Mouse (Mus musculus): ENCODE results near the gene Sgcd. TPM values are rescaled to one million over a fixed set of nuclear protein-coding genes. Genes with fewer than 3 reads are reported as not detected.

Gene Sgcd
- polyA plus RNA-seq, 1 experiment from 2014 or later = 4.3 TPM

DNA sequence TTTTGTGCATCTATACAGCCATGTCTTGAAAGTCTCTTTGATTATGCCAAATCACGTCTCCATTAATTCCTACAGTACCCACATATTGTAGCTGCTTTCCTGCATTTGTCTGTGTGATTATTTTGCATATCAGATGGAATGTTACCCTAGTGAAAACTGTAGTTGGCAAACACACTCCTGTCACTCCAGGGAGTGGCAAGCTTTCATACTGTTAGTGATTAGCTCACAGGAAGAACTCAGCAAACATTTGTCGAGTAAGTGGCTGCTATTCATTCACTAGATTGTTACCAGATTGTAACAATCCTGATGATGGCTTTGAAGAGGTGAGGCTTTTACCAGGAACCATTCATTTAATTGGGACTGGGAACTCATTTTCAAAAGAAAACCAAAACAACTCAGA, 645.3 kb downstream of the Sgcd start:
- ATAC-seq (ENCODE audit: low FRiP score) (no peak), DNase-seq (ENCODE audit: low spot score) (no peak)
- H3K27ac ChIP-seq (ENCODE audit: low read depth, low read length) = no peak overlapping the region
- no peak overlapping the region for H3K4me2 ChIP-seq (replicated peaks; ENCODE audit: low read depth, low read length)
- no peaks in the 10 kb centered on the region for H3K9me3 ChIP-seq (ENCODE audit: control insufficient read depth, low read length)
- no peak overlapping the region for H3K4me3 ChIP-seq (ENCODE audit: low read depth, low read length)
- WGBS = 70% methylated on average over 2 of the region's 2 CpGs
- H3K4me1 ChIP-seq (replicated peaks; ENCODE audit: control insufficient read depth, insufficient read depth, low read length) = no peaks in the 10 kb centered on the region
- no peaks in the 10 kb centered on the region for H3K27me3 ChIP-seq (ENCODE audit: control insufficient read depth, insufficient read depth, low read length)
- H3K9ac ChIP-seq (ENCODE audit: low read depth, low read length) = no peak overlapping the region
- H3K36me3 ChIP-seq (ENCODE audit: control insufficient read depth, insufficient read depth, low read length) = no peaks in the 10 kb centered on the region

DNA sequence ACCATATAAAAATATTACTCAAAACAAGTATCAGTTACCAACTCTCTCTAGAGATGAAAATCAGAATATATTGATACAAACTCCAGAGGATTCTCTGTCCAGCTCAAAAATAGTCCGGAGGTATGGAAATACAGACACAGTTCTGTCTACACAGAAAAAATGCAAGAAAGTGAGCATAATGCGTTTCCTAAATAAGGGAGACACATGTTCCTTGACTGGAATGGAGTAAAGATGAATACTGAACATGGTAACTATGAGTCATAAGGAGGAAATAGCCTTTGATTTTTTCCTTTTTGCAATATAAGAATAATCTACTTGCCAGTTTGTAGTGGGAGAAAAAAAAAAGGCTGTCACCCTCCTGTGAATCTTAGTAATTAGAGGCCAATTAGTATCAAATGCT, 655.1 kb downstream of the Sgcd start:
- Histone ChIP-seq H3K36me3 (ENCODE audit: control insufficient read depth, insufficient read depth, low read length) (no peaks in the 10 kb centered on the region), H3K9me3 (ENCODE audit: control insufficient read depth, low read length) (no peaks in the 10 kb centered on the region), H3K4me1 (replicated peaks; ENCODE audit: control insufficient read depth, insufficient read depth, low read length) (no peaks in the 10 kb centered on the region), H3K27ac (ENCODE audit: low read depth, low read length) (no peak overlapping the region), H3K4me3 (ENCODE audit: low read depth, low read length) (no peak overlapping the region), H3K27me3 (ENCODE audit: control insufficient read depth, insufficient read depth, low read length) (no peaks in the 10 kb centered on the region), H3K4me2 (replicated peaks; ENCODE audit: low read depth, low read length) (no peak overlapping the region), H3K9ac (ENCODE audit: low read depth, low read length) (no peak overlapping the region)
- 90% methylated on average over 2 of the region's 2 CpGs for WGBS
- DNase-seq (ENCODE audit: low spot score) (no peak), ATAC-seq (ENCODE audit: low FRiP score) (no peak)

DNA sequence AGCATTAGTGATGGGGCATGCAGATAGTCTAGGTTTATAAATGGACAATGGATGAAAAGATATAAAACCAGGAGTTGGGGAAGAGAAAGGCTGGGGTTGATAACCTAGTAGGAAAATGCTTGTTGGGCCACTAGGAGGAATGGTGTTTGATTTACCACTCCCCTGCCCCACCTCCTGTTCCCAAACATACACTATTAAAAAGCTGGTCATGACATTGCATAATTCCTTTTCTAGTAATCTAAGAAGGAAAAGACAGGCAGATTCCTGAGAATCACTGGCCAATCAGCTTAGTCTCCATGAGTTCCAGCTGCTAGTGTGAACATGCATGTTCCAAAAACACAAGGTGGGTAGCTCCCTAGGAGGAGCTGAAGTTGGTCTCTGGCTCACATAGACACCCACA, 683.2 kb downstream of the Sgcd start:
- H3K9ac ChIP-seq (ENCODE audit: low read depth, low read length) = no peak overlapping the region
- no peak overlapping the region for H3K27ac ChIP-seq (ENCODE audit: low read depth, low read length)
- H3K27me3 ChIP-seq (ENCODE audit: control insufficient read depth, insufficient read depth, low read length) = no peaks in the 10 kb centered on the region
- no peak overlapping the region for H3K4me2 ChIP-seq (replicated peaks; ENCODE audit: low read depth, low read length)
- ATAC-seq (ENCODE audit: low FRiP score) (no peak), DNase-seq (ENCODE audit: low spot score) (no peak)
- no peaks in the 10 kb centered on the region for H3K36me3 ChIP-seq (ENCODE audit: control insufficient read depth, insufficient read depth, low read length)
- no peak overlapping the region for H3K4me3 ChIP-seq (ENCODE audit: low read depth, low read length)
- no peaks in the 10 kb centered on the region for H3K9me3 ChIP-seq (ENCODE audit: control insufficient read depth, low read length)
- no peaks in the 10 kb centered on the region for H3K4me1 ChIP-seq (replicated peaks; ENCODE audit: control insufficient read depth, insufficient read depth, low read length)

DNA sequence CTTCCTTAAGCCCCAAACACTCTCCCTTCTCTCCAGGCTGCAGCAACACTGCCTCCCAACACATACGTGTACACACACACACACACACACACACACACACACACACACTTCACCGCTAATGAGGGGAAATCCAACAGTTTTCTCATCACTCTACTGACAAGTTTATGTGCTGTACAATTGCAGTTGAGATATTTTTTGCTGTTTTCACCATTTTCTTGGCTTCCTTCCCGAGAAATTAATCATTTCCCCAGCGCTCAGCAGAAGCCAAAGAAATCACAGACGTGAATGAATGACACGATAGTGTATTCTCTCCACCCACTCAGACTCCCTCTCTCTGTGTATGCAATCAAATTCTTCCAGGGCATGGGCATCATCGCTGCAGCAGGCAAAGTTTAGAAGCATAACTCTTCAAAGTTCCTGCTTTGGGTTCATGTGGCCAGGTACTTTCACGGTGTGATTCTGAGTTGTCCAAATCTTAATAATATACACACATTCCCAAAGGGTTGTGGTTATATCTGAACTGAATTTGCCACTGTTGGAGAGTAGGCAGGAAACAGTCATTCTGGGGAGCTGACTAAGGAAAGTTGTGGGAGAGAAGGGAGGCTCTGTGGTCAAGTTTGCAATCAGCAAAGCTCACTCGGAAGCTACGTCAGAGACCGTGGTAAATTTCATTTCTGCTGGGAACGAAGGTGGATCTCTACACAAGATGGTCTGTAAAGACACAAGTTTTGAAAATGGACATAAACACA, 683.9 kb downstream of the Sgcd start:
- no peaks in the 10 kb centered on the region for H3K4me1 ChIP-seq (replicated peaks; ENCODE audit: control insufficient read depth, insufficient read depth, low read length)
- DNase-seq (ENCODE audit: low spot score) (no peak), ATAC-seq (ENCODE audit: low FRiP score) (no peak)
- H3K9me3 ChIP-seq (ENCODE audit: control insufficient read depth, low read length) = no peaks in the 10 kb centered on the region
- no peak overlapping the region for H3K27ac ChIP-seq (ENCODE audit: low read depth, low read length)
- H3K9ac ChIP-seq (ENCODE audit: low read depth, low read length) = no peak overlapping the region
- WGBS = 90% methylated on average over 12 of the region's 12 CpGs
- H3K4me3 ChIP-seq (ENCODE audit: low read depth, low read length) = no peak overlapping the region
- H3K4me2 ChIP-seq (replicated peaks; ENCODE audit: low read depth, low read length) = no peak overlapping the region
- H3K27me3 ChIP-seq (ENCODE audit: control insufficient read depth, insufficient read depth, low read length) = no peaks in the 10 kb centered on the region
- H3K36me3 ChIP-seq (ENCODE audit: control insufficient read depth, insufficient read depth, low read length) = no peaks in the 10 kb centered on the region

DNA sequence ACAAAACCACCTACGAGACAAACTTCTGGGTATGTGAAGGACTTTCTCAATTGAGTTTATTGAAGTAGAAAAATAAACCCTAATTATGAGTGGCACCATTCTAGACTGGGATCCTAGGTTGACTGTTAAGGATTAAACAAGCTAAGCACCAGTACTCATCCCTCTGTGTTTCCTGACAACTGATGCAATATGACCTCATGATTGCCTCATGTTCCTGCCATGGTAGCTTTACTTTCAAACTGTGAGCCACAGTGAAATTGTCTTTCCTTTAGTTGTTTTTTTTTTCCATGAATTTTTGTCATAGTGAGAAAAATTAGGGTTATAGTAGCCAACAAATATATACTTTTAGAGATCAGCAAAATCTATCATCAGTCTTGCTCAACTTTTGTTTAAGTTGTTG, 689.0 kb downstream of the Sgcd start:
- WGBS = 92% methylated on average over 1 of the region's 1 CpGs
- H3K4me3 ChIP-seq (ENCODE audit: low read depth, low read length) = no peak overlapping the region
- no peaks in the 10 kb centered on the region for H3K36me3 ChIP-seq (ENCODE audit: control insufficient read depth, insufficient read depth, low read length)
- H3K9ac ChIP-seq (ENCODE audit: low read depth, low read length) = no peak overlapping the region
- no peaks in the 10 kb centered on the region for H3K27me3 ChIP-seq (ENCODE audit: control insufficient read depth, insufficient read depth, low read length)
- no peak for DNase-seq (ENCODE audit: low spot score)
- ATAC-seq (ENCODE audit: low FRiP score) = no peak
- H3K4me1 ChIP-seq (replicated peaks; ENCODE audit: control insufficient read depth, insufficient read depth, low read length) = no peaks in the 10 kb centered on the region
- no peak overlapping the region for H3K27ac ChIP-seq (ENCODE audit: low read depth, low read length)
- no peak overlapping the region for H3K4me2 ChIP-seq (replicated peaks; ENCODE audit: low read depth, low read length)
- H3K9me3 ChIP-seq (ENCODE audit: control insufficient read depth, low read length) = no peaks in the 10 kb centered on the region

DNA sequence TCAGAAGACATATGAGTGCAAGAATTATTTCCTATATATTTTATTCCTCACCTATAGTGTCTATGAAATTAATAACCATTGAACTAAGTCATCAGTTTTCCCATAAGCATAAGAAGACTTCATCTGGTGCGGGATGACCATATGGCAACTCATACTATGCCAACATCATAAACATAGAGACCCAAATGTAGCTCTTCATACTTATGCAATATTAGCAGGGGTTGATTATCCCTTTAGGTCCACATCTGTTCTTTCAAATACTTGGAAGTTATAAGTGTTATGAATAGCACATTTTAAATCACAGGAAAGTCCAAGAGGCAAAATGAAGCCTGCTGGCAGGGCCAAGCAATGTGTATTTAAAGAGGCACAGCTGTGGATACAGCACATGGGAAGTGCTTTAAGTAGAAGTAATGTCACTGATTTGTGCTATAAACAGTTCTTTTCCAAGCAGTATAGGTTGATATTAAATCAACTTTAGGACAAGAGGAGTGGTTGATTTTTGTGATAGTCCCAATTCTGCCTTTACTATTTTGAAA, 690.9 kb downstream of the Sgcd start:
- Histone ChIP-seq H3K4me1 (replicated peaks; ENCODE audit: control insufficient read depth, insufficient read depth, low read length) (no peaks in the 10 kb centered on the region), H3K4me2 (replicated peaks; ENCODE audit: low read depth, low read length) (no peak overlapping the region), H3K36me3 (ENCODE audit: control insufficient read depth, insufficient read depth, low read length) (no peaks in the 10 kb centered on the region), H3K9me3 (ENCODE audit: control insufficient read depth, low read length) (no peaks in the 10 kb centered on the region), H3K27me3 (ENCODE audit: control insufficient read depth, insufficient read depth, low read length) (no peaks in the 10 kb centered on the region), H3K9ac (ENCODE audit: low read depth, low read length) (no peak overlapping the region), H3K27ac (ENCODE audit: low read depth, low read length) (no peak overlapping the region), H3K4me3 (ENCODE audit: low read depth, low read length) (no peak overlapping the region)
- no peak for ATAC-seq (ENCODE audit: low FRiP score)
- 89% methylated on average over 1 of the region's 1 CpGs for WGBS
- DNase-seq (ENCODE audit: low spot score) = no peak

DNA sequence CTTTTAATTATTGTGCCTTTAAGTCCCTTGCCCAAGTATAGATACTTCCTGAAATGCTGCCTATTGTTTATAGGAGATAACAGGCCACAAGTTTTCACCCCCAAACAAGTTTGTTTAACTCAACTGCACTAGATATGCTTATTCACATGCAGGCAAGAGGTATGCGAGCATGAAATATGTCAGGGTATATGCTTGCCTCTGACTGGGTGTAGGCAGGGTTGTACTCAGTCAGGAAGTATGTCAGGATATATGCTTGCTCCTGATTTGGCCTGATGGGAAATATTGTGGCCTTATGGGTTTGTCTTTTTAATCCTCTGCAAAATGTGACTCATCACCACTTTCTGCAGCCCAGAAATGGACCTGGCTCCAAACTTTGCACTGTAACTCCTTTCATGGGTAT, 694.0 kb downstream of the Sgcd start:
- no peak for DNase-seq (ENCODE audit: low spot score)
- Histone ChIP-seq H3K27me3 (ENCODE audit: control insufficient read depth, insufficient read depth, low read length) (no peaks in the 10 kb centered on the region), H3K27ac (ENCODE audit: low read depth, low read length) (no peak overlapping the region), H3K4me2 (replicated peaks; ENCODE audit: low read depth, low read length) (no peak overlapping the region), H3K4me3 (ENCODE audit: low read depth, low read length) (no peak overlapping the region), H3K36me3 (ENCODE audit: control insufficient read depth, insufficient read depth, low read length) (no peaks in the 10 kb centered on the region), H3K9me3 (ENCODE audit: control insufficient read depth, low read length) (no peaks in the 10 kb centered on the region), H3K9ac (ENCODE audit: low read depth, low read length) (no peak overlapping the region), H3K4me1 (replicated peaks; ENCODE audit: control insufficient read depth, insufficient read depth, low read length) (no peaks in the 10 kb centered on the region)
- WGBS = 91% methylated on average over 1 of the region's 1 CpGs
- ATAC-seq (ENCODE audit: low FRiP score) = no peak

DNA sequence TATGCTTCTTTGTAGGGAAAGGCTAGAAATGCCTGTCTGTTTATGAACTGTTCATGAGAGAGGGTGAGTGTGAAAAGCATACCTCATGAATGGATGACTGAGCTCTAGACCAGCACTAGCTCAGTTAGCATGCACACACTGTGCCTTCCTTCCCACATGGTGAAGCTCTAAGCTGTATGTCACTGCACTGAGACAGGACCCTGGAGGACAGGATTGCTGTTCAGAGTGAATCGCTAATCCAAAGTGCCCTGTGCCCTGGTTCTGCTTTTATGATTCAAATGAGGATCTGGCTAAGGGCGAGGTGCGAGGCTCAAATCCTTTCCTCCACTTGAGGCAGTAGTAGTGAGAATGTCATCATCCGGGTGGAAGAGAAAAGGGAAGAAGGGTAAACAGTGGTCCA, 712.2 kb downstream of the Sgcd start:
- peak; percentile 2 for DNase-seq (ENCODE audit: low spot score)
- Histone ChIP-seq H3K36me3 (ENCODE audit: control insufficient read depth, insufficient read depth, low read length) (no peaks in the 10 kb centered on the region), H3K4me1 (replicated peaks; ENCODE audit: control insufficient read depth, insufficient read depth, low read length) (no peaks in the 10 kb centered on the region), H3K27ac (ENCODE audit: low read depth, low read length) (no peak overlapping the region), H3K4me3 (ENCODE audit: low read depth, low read length) (no peak overlapping the region), H3K9me3 (ENCODE audit: control insufficient read depth, low read length) (no peaks in the 10 kb centered on the region), H3K4me2 (replicated peaks; ENCODE audit: low read depth, low read length) (no peak overlapping the region), H3K27me3 (ENCODE audit: control insufficient read depth, insufficient read depth, low read length) (no peaks in the 10 kb centered on the region), H3K9ac (ENCODE audit: low read depth, low read length) (no peak overlapping the region)
- WGBS = 37% methylated on average over 4 of the region's 4 CpGs
- no peak for ATAC-seq (ENCODE audit: low FRiP score)

DNA sequence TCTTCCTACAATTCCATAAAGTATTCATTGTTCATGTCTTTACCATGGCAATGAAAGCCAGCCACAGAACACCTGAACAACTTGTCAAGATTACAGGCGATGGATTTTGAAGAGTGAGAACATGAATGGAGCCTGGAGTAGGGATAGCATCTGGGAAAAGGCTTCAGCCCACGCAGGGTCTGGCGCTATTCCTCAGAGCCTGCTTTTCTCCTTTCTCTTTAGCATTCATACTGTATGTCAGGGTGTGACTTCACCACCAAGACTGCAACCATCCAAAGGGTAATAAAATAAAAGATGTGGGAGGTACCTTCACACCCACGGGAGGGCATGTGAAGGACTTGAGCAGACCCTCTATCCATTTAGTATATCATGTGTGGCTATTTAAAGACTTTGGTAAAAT, 720.2 kb downstream of the Sgcd start:
- WGBS = 95% methylated on average over 4 of the region's 4 CpGs
- Histone ChIP-seq H3K4me2 (replicated peaks; ENCODE audit: low read depth, low read length) (no peak overlapping the region), H3K9me3 (ENCODE audit: control insufficient read depth, low read length) (no peaks in the 10 kb centered on the region)

More for the DNA sequence above, 720.2 kb downstream of the Sgcd start:
- H3K4me3 ChIP-seq (ENCODE audit: low read depth, low read length) = no peak overlapping the region
- H3K27me3 ChIP-seq (ENCODE audit: control insufficient read depth, insufficient read depth, low read length) = no peaks in the 10 kb centered on the region
- no peaks in the 10 kb centered on the region for H3K4me1 ChIP-seq (replicated peaks; ENCODE audit: control insufficient read depth, insufficient read depth, low read length)
- DNase-seq (ENCODE audit: low spot score) = no peak
- no peaks in the 10 kb centered on the region for H3K36me3 ChIP-seq (ENCODE audit: control insufficient read depth, insufficient read depth, low read length)
- no peak overlapping the region for H3K27ac ChIP-seq (ENCODE audit: low read depth, low read length)
- ATAC-seq (ENCODE audit: low FRiP score) = no peak
- H3K9ac ChIP-seq (ENCODE audit: low read depth, low read length) = no peak overlapping the region

Data from hindbrain, embryonic 11.5 days (tissue).